Mouse (Mus musculus) T-cell, adult 66 days (primary cell): ENCODE results near the gene Cenpu. TPM values are rescaled to one million over a fixed set of nuclear protein-coding genes. Genes with fewer than 3 reads are reported as not detected.

Experiments
- total RNA-seq, 2 experiments: library from RNA; stranded (reverse); gene quantifications; 3 replicates in 1 of 2; 4 replicates in 1 of 2; pipeline ENCODE4 v1.2.4; 2023

The Cenpu gene
- total RNA-seq, result 1 to 10 TPM; 3.1 to 4.9 TPM

GRCm38 (mm10) chr8:46551615-46552440, at the start of gene Cenpu:
Gene Cenpu, plus strand, starts transcription at chr8:46552028.

GRCm38 (mm10) chr8:46616879-46617689, 65.3 kb downstream of the Cenpu start, which contains the start of the genes Primpol and Casp3:
Gene Primpol, minus strand, starts transcription at chr8:46617212.
Gene Casp3, plus strand, starts transcription at chr8:46617291.

Other genes with a start within 250 kb of the Cenpu start
- 10 to 100 TPM; 17.3 to 21.5 TPM for gene Acsl1, start 81.0 kb upstream of the Cenpu start, total RNA-seq
- gene Primpol, start 65.2 kb downstream of the Cenpu start, total RNA-seq, result 10 to 100 TPM; 20.5 to 22.0 TPM
- gene Casp3, start 65.3 kb downstream of the Cenpu start, total RNA-seq, result 10 to 100 TPM; 13.4 to 13.7 TPM
- gene Irf2, start 187.7 kb downstream of the Cenpu start, total RNA-seq, result 100 to 1,000 TPM; 160 to 165 TPM